In genomic region chr6:108545464-108545863, GRCm38 (mm10) we compare ENCODE assay signal across 11 mouse cellular contexts.
"Had no signal": no experiment of that assay in that cellular context is flagged by ENCODE, and none has a peak within 500 bp of the region (broad histone marks: within the 10 kb centered on the region; RNA-seq: fewer than 3 reads in every experiment).

No protein-coding gene starts in this region.

- H3K36me3 ChIP-seq: limb, embryonic 13.5 days; midbrain, embryonic 12.5 days; neural tube, embryonic 13.5 days had no signal

- H3K4me1 ChIP-seq: limb, embryonic 13.5 days; midbrain, embryonic 12.5 days; neural tube, embryonic 13.5 days had no signal

- DNase-seq: left cerebral cortex, postnatal 4 days; lung, adult 18-20 months; retina, postnatal 1 day; right cerebral cortex, postnatal 4 days; spleen, adult 18-20 months; thymus, adult 18-20 months; thymus, postnatal 14 days had no signal

- H3K9me3 ChIP-seq: limb, embryonic 13.5 days; midbrain, embryonic 12.5 days; neural tube, embryonic 13.5 days had no signal

- H3K27me3 ChIP-seq: limb, embryonic 13.5 days; midbrain, embryonic 12.5 days; neural tube, embryonic 13.5 days had no signal

- H3K4me3 ChIP-seq: limb, embryonic 13.5 days; midbrain, embryonic 12.5 days; neural tube, embryonic 13.5 days had no signal

- H3K27ac ChIP-seq: limb, embryonic 13.5 days; liver, embryonic 14.5 days; midbrain, embryonic 12.5 days; neural tube, embryonic 13.5 days had no signal
